Mouse (Mus musculus) inflammation-experienced regulatory T-cells, adult 16 weeks (primary cell): Measurements from ENCODE around the gene 4930467E23Rik. TPM values are rescaled to one million over a fixed set of nuclear protein-coding genes. Genes with fewer than 3 reads are reported as not detected.

Source experiments
- polyA plus RNA-seq: library from polyadenylated mRNA; unstranded; fragments of 100-300 nt; shearing (Covaris generic); gene quantifications from one replicate; pipeline ENCODE4 v1.2.1, GENCODE M21; 2017

The 4930467E23Rik gene
- not detected for polyA plus RNA-seq

GRCm38 (mm10) chr8:19729276-19729675 is at the start of gene 4930467E23Rik:
4930467E23Rik (plus strand) TSS chr8:19729576.

Other genes with a start within 250 kb of the 4930467E23Rik start
- gene Defb7, start 234.5 kb upstream of the 4930467E23Rik start, polyA plus RNA-seq = not detected
- gene Gm31371, start 173.8 kb downstream of the 4930467E23Rik start, polyA plus RNA-seq = not detected